Mouse (Mus musculus) kidney, adult 2 months (tissue): ENCODE data around the gene Olfr1357.

Experiments
- CTCF ChIP-seq: fragments of 200-500 bp; conservative IDR thresholded peaks from 2 replicates; pipeline ENCODE4 v1.5.1; 2011; ENCODE audit warnings: low read depth, mild to moderate bottlenecking, control low read depth, low read length, moderate library complexity, mixed read lengths; ENCODE audit not compliant: insufficient read depth, insufficient read length
- POLR2A ChIP-seq: fragments of 200-500 bp; IDR thresholded peaks from one replicate; pipeline ENCODE4 v1.6.1; 2011; ENCODE audit warnings: low read depth, low read length, control low read depth

DNA sequence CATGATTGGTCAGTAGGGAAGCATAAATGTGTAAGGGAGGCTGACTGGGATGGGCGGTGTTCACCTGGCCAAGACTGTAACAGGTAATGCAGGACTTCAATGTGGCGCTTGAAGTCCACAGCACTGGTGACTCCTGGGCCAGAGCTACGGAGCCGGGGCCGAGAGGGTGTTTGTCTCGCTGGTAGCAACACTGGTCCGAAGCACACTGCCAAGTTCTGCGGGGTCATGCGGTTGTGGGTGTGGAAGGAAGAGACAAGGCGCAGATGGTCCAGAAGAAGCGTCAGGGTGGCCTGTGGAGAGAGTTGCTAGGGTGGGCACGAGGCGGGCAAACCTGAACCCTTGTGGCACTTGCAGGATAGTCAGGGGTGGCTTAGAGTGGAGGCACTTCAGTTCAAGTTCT is 31.8 kb downstream of the Olfr1357 start:
- TF ChIP-seq CTCF, result no peak
- no peak for TF ChIP-seq POLR2A
